Mouse (Mus musculus): Measurements from ENCODE around the gene Lhfp.

DNA sequence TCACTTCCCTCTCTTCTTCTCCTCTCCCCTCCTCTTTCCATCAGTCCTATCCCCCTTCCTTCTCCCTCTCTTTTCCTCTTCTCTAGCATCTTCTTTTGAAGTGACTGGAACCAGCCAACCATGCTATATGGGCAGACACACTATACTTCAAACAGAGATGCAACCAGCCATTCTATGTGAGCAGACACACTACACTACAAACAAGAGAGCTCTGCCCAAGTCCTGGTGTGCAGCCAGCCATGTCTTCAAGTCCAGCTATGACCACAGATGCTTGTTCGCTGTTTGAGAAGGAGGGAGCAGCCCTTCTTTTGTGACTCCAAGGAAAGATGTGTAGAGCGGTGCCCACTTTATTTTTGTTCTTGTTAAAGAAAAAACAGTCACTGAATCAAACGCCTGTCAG lies 231.9 kb downstream of the Lhfp start:
- TF ChIP-seq CTCF (IDR thresholded peaks at IDR 0.05; ENCODE audit: low read depth, low read length), result no peak
- TF ChIP-seq GATA1 (IDR thresholded peaks at IDR 0.05; ENCODE audit: borderline replicate concordance, low read length), result no peak
- no peak for TF ChIP-seq TAL1 (conservative IDR thresholded peaks at IDR 0.05; ENCODE audit: low read depth, low read length)

Data from G1E (cell line).